Comparison of ENCODE assay signal across 8 mouse cellular contexts in the genomic region with DNA sequence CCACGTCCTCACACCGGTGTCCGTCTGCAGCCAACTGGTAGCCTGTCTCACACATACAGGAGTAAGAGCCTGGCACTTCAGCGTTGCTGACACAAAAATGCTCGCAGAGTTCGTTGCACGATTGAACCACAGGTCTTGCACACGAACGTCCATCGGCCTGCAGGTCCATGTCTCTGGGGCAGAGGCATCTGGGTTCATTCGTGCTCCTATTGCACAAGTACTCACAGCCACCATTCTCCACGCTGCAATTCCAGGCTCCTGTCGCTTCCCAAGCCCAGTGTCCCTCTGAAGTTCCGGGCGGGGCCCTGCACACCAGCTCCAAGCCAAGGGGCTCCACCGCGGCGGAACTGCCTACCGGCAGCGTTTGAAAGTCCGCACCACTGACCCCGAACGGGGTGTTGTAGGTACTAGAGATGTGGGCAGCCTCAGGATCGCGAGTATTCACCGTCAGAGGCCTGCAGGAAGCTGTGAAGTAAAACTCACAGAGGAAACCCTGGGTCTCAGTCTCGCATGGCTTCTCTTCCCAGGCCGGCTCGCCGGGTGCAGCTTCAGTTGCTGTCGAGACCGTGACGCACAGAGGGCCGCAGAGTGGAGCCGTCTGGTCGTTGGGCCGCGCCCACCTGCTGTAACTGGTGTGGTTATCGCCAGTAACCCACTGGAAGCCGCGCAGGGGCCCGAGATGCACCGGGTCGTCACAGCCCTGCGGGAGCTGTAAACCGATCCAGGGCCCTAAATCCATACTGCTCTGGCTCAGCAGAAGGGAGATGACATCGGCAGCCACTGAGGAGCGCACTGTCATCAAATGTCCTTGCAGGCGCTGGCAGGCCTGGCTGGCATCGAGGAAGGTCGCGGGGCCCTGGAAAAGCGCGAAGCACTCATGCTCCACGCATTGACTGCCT. TPM values are rescaled to one million over a fixed set of nuclear protein-coding genes. Genes with fewer than 3 reads are reported as not detected.
DNase-seq lines count a peak whose midpoint lies in the region; ATAC-seq and TF ChIP-seq lines count a peak whose summit lies in the region.

No protein-coding gene starts in this region.

- H3K27ac ChIP-seq in forebrain, embryonic 13.5 days: no peak overlapping the region
- H3K27ac ChIP-seq in hindbrain, embryonic 12.5 days: no peak overlapping the region
- peak overlapping the region; percentile 45; the same call in 1 of the 2 replicates for H3K27ac ChIP-seq in liver, embryonic 12.5 days

- H3K9ac ChIP-seq in forebrain, embryonic 13.5 days: peak overlapping the region; percentile 43
- peak overlapping the region; percentile 20 for H3K9ac ChIP-seq in hindbrain, embryonic 12.5 days
- H3K9ac ChIP-seq in liver, embryonic 12.5 days: peak overlapping the region; percentile 41; the same call in 1 of the 2 replicates

- peak; percentile 34 to 40 for DNase-seq in spleen, adult 18-20 months
- no peak for DNase-seq in spleen, adult 12 weeks (ENCODE audit: low spot score)
- DNase-seq in urinary bladder, postnatal 36 days (ENCODE audit: low spot score in 2 of 2): peak; percentile 28 to 55
- DNase-seq in right cerebral cortex, adult 2 months (ENCODE audit: low spot score in 2 of 2): no peak

- no peak for TF ChIP-seq POLR2A in myocyte (IDR thresholded peaks at IDR 0.05; ENCODE audit: insufficient read length, low read depth)

- H3K4me3 ChIP-seq in forebrain, embryonic 13.5 days: peak overlapping the region; percentile 38
- peak overlapping the region; percentile 35 for H3K4me3 ChIP-seq in hindbrain, embryonic 12.5 days
- peak overlapping the region; percentile 43 for H3K4me3 ChIP-seq in liver, embryonic 12.5 days
- H3K4me3 ChIP-seq in myocyte: peak overlapping the region; percentile 35

- no peak overlapping the region for H3ac ChIP-seq in myocyte (ENCODE audit: control insufficient read depth, insufficient read length)

- peak; percentile 44 for ATAC-seq in forebrain, embryonic 13.5 days
- peak; percentile 58 for ATAC-seq in hindbrain, embryonic 12.5 days (ENCODE audit: low FRiP score)
- peak; percentile 27 for ATAC-seq in liver, embryonic 12.5 days

- no peaks in the 10 kb centered on the region for H3K79me2 ChIP-seq in myocyte (ENCODE audit: control insufficient read depth, insufficient read depth)

- WGBS in forebrain, embryonic 13.5 days: 5% methylated on average over 55 of the region's 55 CpGs
- WGBS in hindbrain, embryonic 12.5 days: 6% methylated on average over 55 of the region's 55 CpGs
- 6% methylated on average over 55 of the region's 55 CpGs for WGBS in liver, embryonic 12.5 days (ENCODE audit: insufficient replicate concordance)

- no peaks in the 10 kb centered on the region for H3K9me3 ChIP-seq in forebrain, embryonic 13.5 days (replicated peaks)
- H3K9me3 ChIP-seq in hindbrain, embryonic 12.5 days (replicated peaks): no peaks in the 10 kb centered on the region
- H3K9me3 ChIP-seq in liver, embryonic 12.5 days (replicated peaks): no peaks in the 10 kb centered on the region

- no peaks in the 10 kb centered on the region for H3K36me3 ChIP-seq in forebrain, embryonic 13.5 days (ENCODE audit: poor library complexity, severe bottlenecking)
- H3K36me3 ChIP-seq in hindbrain, embryonic 12.5 days: no peaks in the 10 kb centered on the region
- H3K36me3 ChIP-seq in liver, embryonic 12.5 days: no peaks in the 10 kb centered on the region
- no peaks in the 10 kb centered on the region for H3K36me3 ChIP-seq in myocyte (ENCODE audit: control insufficient read depth, insufficient read depth)

- peaks cover 47% of the 10 kb centered on the region for H3K27me3 ChIP-seq in forebrain, embryonic 13.5 days
- peaks cover 49% of the 10 kb centered on the region for H3K27me3 ChIP-seq in hindbrain, embryonic 12.5 days
- H3K27me3 ChIP-seq in liver, embryonic 12.5 days (replicated peaks): peaks cover 42% of the 10 kb centered on the region
- H3K27me3 ChIP-seq in myocyte (ENCODE audit: control insufficient read depth, insufficient read depth, insufficient read length): no peaks in the 10 kb centered on the region

- peak overlapping the region; percentile 65 for H3K4me2 ChIP-seq in forebrain, embryonic 13.5 days
- H3K4me2 ChIP-seq in hindbrain, embryonic 12.5 days (replicated peaks): peak overlapping the region; percentile 63
- H3K4me2 ChIP-seq in liver, embryonic 12.5 days: peak overlapping the region; percentile 68
- peak overlapping the region; percentile 97 for H3K4me2 ChIP-seq in myocyte (ENCODE audit: low read depth)

- H3K4me1 ChIP-seq in forebrain, embryonic 13.5 days: peaks cover 27% of the 10 kb centered on the region
- H3K4me1 ChIP-seq in hindbrain, embryonic 12.5 days: peaks cover 29% of the 10 kb centered on the region
- peaks cover 25% of the 10 kb centered on the region for H3K4me1 ChIP-seq in liver, embryonic 12.5 days

TF ChIP-seq in myocyte, 11 proteins besides CTCF, POLR2A, EP300 and RAD21:
- TF ChIP-seq MYOD1 (IDR thresholded peaks at IDR 0.05; ENCODE audit: control insufficient read depth in 1 of 3, insufficient read length in 2 of 3, low read depth in 2 of 3) (peak in 1 of 3 experiments; percentile 36), SRF (IDR thresholded peaks at IDR 0.05; ENCODE audit: control insufficient read depth, insufficient read length, low read depth) (no peak)

RNA-seq across cellular contexts. Expression of a gene that starts 0.8 kb away (rescaled TPM):
- 2.2 and 2.7 TPM in 2 replicates for polyA plus RNA-seq in forebrain, embryonic 13.5 days (2015; fragmentation: Nextera tagmentation; extraction: Ambion mirVana)
- polyA plus RNA-seq in hindbrain, embryonic 12.5 days (2016; fragmentation: Nextera tagmentation; extraction: Ambion mirVana): 13.4 and 16.6 TPM in 2 replicates
- polyA plus RNA-seq in liver, embryonic 12.5 days (2016; fragmentation: Nextera tagmentation; extraction: Ambion mirVana): 3.2 and 3.7 TPM in 2 replicates
- 4.1 TPM for polyA plus RNA-seq in myocyte (2012; fragmentation: generic; extraction: Trizol)

RNA-seq across cellular contexts. Expression of a gene that starts 12.1 kb away (rescaled TPM):
- 0.60 and 0.80 TPM in 2 replicates for polyA plus RNA-seq in forebrain, embryonic 13.5 days (2015; fragmentation: Nextera tagmentation; extraction: Ambion mirVana)
- 1.7 TPM in 2 replicates for polyA plus RNA-seq in hindbrain, embryonic 12.5 days (2016; fragmentation: Nextera tagmentation; extraction: Ambion mirVana)
- 0.25 and 0.30 TPM in 2 replicates for polyA plus RNA-seq in liver, embryonic 12.5 days (2016; fragmentation: Nextera tagmentation; extraction: Ambion mirVana)
- not detected for polyA plus RNA-seq in myocyte (2012; fragmentation: generic; extraction: Trizol)

RNA-seq across cellular contexts. Expression of a gene that starts 36.1 kb away (rescaled TPM):
- polyA plus RNA-seq in forebrain, embryonic 13.5 days (2015; fragmentation: Nextera tagmentation; extraction: Ambion mirVana): 5.0 and 5.9 TPM in 2 replicates
- polyA plus RNA-seq in hindbrain, embryonic 12.5 days (2016; fragmentation: Nextera tagmentation; extraction: Ambion mirVana): 7.0 and 7.4 TPM in 2 replicates
- 3.2 and 3.3 TPM in 2 replicates for polyA plus RNA-seq in liver, embryonic 12.5 days (2016; fragmentation: Nextera tagmentation; extraction: Ambion mirVana)
- 0.12 TPM for polyA plus RNA-seq in myocyte (2012; fragmentation: generic; extraction: Trizol)

Comparison
In these comparisons a context has a peak if more than half of its experiments do, and no peak if none do; other contexts are left out.
1. DNase-seq: peak in spleen, adult 18-20 months (2 of 2) and urinary bladder, postnatal 36 days (2 of 2); none in spleen, adult 12 weeks (single experiment) and right cerebral cortex, adult 2 months (0 of 2).
2. Peak in every context shown above with its lines, with median percentiles within 50 percentile points of each other: ATAC-seq, H3K4me2 ChIP-seq, H3K4me3 ChIP-seq and H3K9ac ChIP-seq.